14 mouse cellular contexts compared by ENCODE assay signal in the genomic region with DNA sequence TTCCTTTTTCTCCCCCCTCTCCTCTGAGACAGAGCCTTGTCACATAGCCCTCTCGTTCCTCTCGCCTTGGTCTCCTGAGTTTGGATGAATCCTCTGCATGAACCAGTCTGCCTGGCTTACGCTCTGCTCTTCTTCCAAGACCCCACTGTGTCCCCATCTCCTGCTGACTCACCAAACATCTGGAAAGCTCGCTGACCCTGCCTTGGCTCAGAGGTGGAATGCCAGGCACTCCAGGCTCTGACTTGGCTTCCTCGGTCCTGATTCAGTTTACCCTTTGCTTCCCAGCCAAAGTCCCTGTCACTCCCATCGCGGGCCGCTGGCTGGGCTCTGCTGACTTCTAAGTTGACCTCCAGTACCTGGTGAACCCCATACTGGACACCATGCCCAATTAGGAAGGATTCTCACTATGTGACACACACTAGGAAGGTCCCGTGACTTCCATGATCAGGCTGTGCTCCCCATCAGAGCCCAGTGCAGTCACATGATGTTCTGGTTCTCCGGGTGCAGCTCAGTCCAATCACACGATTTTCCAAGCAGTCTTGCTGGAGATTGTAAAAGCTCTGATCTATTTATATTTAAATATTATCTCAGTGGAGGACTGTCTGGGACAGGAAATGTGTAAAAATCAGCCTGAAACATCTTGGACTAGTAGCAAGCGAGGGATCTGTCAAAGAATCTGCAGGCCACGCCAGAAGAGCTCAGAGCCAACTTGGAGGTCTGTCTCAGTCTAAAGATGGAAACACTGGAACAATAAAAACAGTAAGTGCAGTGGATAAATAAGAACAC. TPM values are rescaled to one million over a fixed set of nuclear protein-coding genes. Genes with fewer than 3 reads are reported as not detected.
A peak's percentile ranks its signal among the peaks of the same experiment; 100 is the strongest.
DNase-seq lines count a peak whose midpoint lies in the region; ATAC-seq and TF ChIP-seq lines count a peak whose summit lies in the region.
"Had no signal": no experiment of that assay in that cellular context is flagged by ENCODE, and none has a peak within 500 bp of the region (broad histone marks: within the 10 kb centered on the region; RNA-seq: fewer than 3 reads in every experiment).

No protein-coding gene starts in this region.

- H3K36me3 ChIP-seq in kidney, embryonic 15.5 days = no peaks in the 10 kb centered on the region
- H3K36me3 ChIP-seq: intestine, embryonic 15.5 days; neural tube, embryonic 12.5 days had no signal

- no peaks in the 10 kb centered on the region for H3K4me1 ChIP-seq in kidney, embryonic 15.5 days
- H3K4me1 ChIP-seq: forebrain, embryonic 13.5 days; intestine, embryonic 15.5 days; neural tube, embryonic 12.5 days had no signal

- no peaks in the 10 kb centered on the region for H3K27me3 ChIP-seq in kidney, embryonic 15.5 days
- no peaks in the 10 kb centered on the region for H3K27me3 ChIP-seq in Patski
- H3K27me3 ChIP-seq: forebrain, embryonic 13.5 days; intestine, embryonic 15.5 days; neural tube, embryonic 12.5 days had no signal

- 80% methylated on average over 13 of the region's 13 CpGs for WGBS in kidney, embryonic 15.5 days

- no peak overlapping the region for H3K4me2 ChIP-seq in kidney, embryonic 15.5 days
- H3K4me2 ChIP-seq: forebrain, embryonic 13.5 days; intestine, embryonic 15.5 days; neural tube, embryonic 12.5 days had no signal

- ATAC-seq in kidney, embryonic 15.5 days (replicated peaks; ENCODE audit: low FRiP score) = no peak
- ATAC-seq in Patski = peak; percentile 74
- ATAC-seq in cerebellum, adult (ENCODE audit: insufficient number of reproducible peaks, low FRiP score, low TSS enrichment) = no peak
- ATAC-seq in megakaryocyte, adult 5-6 weeks (ENCODE audit: poor library complexity, severe bottlenecking) = no peak
- ATAC-seq: forebrain, embryonic 13.5 days; intestine, embryonic 15.5 days had no signal

- no peak for TF ChIP-seq CTCF in Patski (IDR thresholded peaks at IDR 0.05)

- POLR2A ChIA-PET in Patski (lab: Charles Lee) = no interaction called here

- in situ Hi-C loops in Patski (cut with MboI; ENCODE audit: low pct_unique_long_range_greater_than_20kb) = no loop called here

- CTCF ChIA-PET in Patski (lab: Charles Lee) = interaction anchor here (0.9 to 1.4 kb wide), 3 partner anchors 16 to 33 kb away, joined by 3 read pairs; no protein-coding TSS in a partner anchor

- H3K9ac ChIP-seq in kidney, embryonic 15.5 days = no peak overlapping the region
- H3K9ac ChIP-seq: forebrain, embryonic 13.5 days; intestine, embryonic 15.5 days; neural tube, embryonic 12.5 days had no signal

- DNase-seq in kidney, adult 11 months = peak; percentile 20
- DNase-seq in 3T3-L1 (ENCODE audit: low read depth, low spot score) (peak; percentile 26), Patski (ENCODE audit: low read depth, low spot score) (peak; percentile 57)
- DNase-seq in kidney, postnatal 10 days = peak; percentile 25
- DNase-seq: liver; midbrain, embryonic 14.5 days; thymus, postnatal 25 days had no signal

- H3K9me3 ChIP-seq in kidney, embryonic 15.5 days (replicated peaks) = peaks cover 5% of the 10 kb centered on the region; the same call in 1 of the 2 replicates
- H3K9me3 ChIP-seq: intestine, embryonic 15.5 days; neural tube, embryonic 12.5 days had no signal

- H3K27ac ChIP-seq in kidney, embryonic 15.5 days = no peak overlapping the region
- H3K27ac ChIP-seq: forebrain, embryonic 13.5 days; intestine, embryonic 15.5 days; macrophage; neural tube, embryonic 12.5 days had no signal

- no peak overlapping the region for H3K4me3 ChIP-seq in kidney, embryonic 15.5 days (replicated peaks)
- H3K4me3 ChIP-seq: forebrain, embryonic 13.5 days; intestine, embryonic 15.5 days; neural tube, embryonic 12.5 days had no signal

RNA-seq across cellular contexts. Expression of a gene that starts 47.8 kb away (rescaled TPM):
- 481 and 542 TPM in 2 replicates for polyA plus RNA-seq in kidney, embryonic 15.5 days (2015; fragmentation: Nextera tagmentation; extraction: Ambion mirVana)
- polyA plus RNA-seq in Patski (2021) = 392 TPM
- total RNA-seq in megakaryocyte, adult 5-6 weeks (2015) = 253 and 319 TPM in 2 replicates
- total RNA-seq in megakaryocyte, adult 5-6 weeks (2017) = 198 and 242 TPM in 2 replicates
